Mouse (Mus musculus) common myeloid progenitor, adult 5-6 weeks (primary cell): Measurements from ENCODE around the gene Scarb2. TPM values are rescaled to one million over a fixed set of nuclear protein-coding genes. Genes with fewer than 3 reads are reported as not detected.

ENCODE experiments used
- ATAC-seq: replicated peaks from 2 replicates; pipeline ENCODE4 v1.8.0; 2016; ENCODE audit warnings: low read depth, mild to moderate bottlenecking, moderate TSS enrichment, inconsistent platforms; ENCODE audit not compliant: poor library complexity, severe bottlenecking
- total RNA-seq: library from RNA; stranded (forward); fragments of 200-1000, 187-1606 nt; gene quantifications from 2 replicates; pipeline ENCODE4 v1.2.3, GENCODE M21; 2017

Gene Scarb2
- total RNA-seq, 1 experiment from 2014 or later, result 42.8 TPM

GRCm38 (mm10) chr5:92395764-92396163 lies 110.9 kb downstream of the Scarb2 start:
- ATAC-seq, result no peak

DNA sequence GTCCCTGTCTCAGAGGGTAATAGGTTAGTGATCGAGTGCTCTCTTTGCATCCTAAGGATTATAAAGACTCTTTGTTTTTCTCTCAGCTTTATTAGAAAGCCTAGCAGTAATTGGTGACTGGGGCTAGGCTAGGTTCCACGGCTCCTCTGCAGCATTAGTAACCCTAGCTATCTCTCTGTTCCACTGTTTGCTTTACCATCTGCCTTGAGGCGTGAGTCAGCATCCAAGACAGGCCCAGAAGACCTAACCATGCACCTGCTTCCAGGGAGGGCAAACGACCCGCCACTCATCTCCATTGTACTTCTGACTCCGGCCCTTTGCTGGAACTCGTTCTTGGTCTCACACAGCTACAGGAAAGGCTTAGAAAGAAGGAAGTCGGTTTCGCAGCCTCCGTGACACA lies 112.8 kb downstream of the Scarb2 start:
- ATAC-seq, result peak; percentile 53

GRCm38 (mm10) chr5:92392542-92392941 lies 114.1 kb downstream of the Scarb2 start:
- peak; percentile 31; the same call in 1 of the 2 replicates for ATAC-seq

Other genes with a start within 250 kb of the Scarb2 start
- gene Naaa, start 228.7 kb downstream of the Scarb2 start, total RNA-seq, result 3.4 and 8.2 TPM in 2 replicates
- gene Sdad1, start 196.4 kb downstream of the Scarb2 start, total RNA-seq, result 75.4 and 86.8 TPM in 2 replicates
- 0.09 TPM in 1 of 2 replicates, not detected in the other for gene Cxcl9, start 178.8 kb downstream of the Scarb2 start, total RNA-seq
- not detected in 2 replicates for gene Art3, start 175.0 kb downstream of the Scarb2 start, total RNA-seq
- 2.2 and 3.2 TPM in 2 replicates for gene Cxcl10, start 157.9 kb downstream of the Scarb2 start, total RNA-seq
- gene Nup54, start 71.6 kb downstream of the Scarb2 start, total RNA-seq, result 71.8 and 82.3 TPM in 2 replicates
- not detected in 2 replicates for gene Fam47e, start 48.2 kb upstream of the Scarb2 start, total RNA-seq
- 1.1 and 10.4 TPM in 2 replicates for gene Stbd1, start 96.2 kb upstream of the Scarb2 start, total RNA-seq
- 6.9 and 11.6 TPM in 2 replicates for gene Ccdc158, start 168.4 kb upstream of the Scarb2 start, total RNA-seq
- 0.05 TPM in 1 of 2 replicates, not detected in the other for gene Shroom3, start 176.6 kb upstream of the Scarb2 start, total RNA-seq